Mouse (Mus musculus): ENCODE data around the gene Vmn2r86.
"Not testable (repeated sequence)": the region's sequence is repeated elsewhere in the genome, so short reads cannot be mapped to it uniquely, and the experiment has no call there.

The Vmn2r86 gene

DNA sequence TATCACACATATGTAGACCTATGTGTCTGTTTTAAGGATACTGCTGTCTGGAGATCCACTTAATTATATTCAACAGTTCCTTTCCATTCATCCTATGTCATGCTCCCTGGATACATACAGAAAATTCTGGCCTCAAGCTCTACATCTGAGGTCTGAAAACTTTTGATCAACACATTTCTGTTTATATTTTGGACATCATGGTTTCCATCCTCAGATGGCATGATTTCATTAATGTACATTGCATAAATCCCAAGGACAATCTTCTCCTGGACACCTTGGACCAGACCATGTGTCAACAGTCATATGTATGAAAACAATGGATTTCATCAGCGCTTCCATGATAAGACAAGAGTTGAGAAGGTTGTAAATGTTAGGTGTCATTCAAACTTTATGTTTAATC, at the start of gene Vmn2r86:
TSS of gene Vmn2r86 (minus strand) at position 101 of the 400 bp plus-strand sequence.
- not testable (repeated sequence) for DNase-seq (ENCODE audit: low read depth, low spot score)

DNA sequence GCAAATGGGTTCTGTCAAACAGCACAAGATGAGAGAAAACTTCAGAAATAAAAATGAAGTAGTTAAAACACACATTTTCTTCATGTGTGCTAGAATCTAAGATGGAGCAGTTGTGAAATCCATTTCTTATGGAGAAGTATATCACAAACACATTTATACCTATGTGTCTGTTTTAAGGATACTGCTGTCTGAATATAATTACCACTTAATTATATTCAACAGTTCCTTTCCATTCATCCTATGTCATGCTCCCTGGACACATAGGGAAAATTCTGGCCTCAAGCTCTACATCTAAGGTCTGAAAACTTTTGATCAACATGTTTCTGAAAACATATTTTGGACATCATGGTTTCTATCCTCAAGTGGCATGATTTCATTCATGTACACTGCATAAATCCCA, 41.4 kb upstream of the Vmn2r86 start, which contains the start of gene Vmn2r87:
TSS of gene Vmn2r87 (minus strand) at position 101 of the 400 bp plus-strand sequence.
- no peak for DNase-seq (ENCODE audit: low read depth, low spot score)

DNA sequence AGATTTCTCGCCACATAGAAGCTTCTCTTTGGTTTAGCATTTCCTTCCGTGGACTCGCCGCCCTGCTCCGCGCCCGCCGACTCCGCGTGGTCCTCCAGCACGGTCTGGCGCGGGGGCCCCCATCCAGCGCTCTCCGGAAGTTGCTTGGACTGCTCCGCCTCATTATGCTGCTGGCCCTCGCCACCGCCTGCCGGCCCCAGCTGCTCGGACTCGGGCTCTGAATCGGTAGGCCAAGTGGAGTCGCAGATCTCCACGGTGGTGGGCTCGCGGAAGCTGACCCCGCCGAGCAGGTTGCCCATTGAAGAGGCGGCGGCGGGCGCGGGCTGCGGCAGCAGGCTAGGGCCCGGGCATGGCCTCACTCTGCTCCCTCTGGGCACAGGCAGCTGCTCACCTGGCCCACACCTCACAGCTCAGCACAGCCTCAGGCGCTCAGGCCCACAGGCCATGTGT, 14.5 kb upstream of the Vmn2r86 start:
- peak; percentile 45 for DNase-seq (ENCODE audit: low read depth, low spot score)

DNA sequence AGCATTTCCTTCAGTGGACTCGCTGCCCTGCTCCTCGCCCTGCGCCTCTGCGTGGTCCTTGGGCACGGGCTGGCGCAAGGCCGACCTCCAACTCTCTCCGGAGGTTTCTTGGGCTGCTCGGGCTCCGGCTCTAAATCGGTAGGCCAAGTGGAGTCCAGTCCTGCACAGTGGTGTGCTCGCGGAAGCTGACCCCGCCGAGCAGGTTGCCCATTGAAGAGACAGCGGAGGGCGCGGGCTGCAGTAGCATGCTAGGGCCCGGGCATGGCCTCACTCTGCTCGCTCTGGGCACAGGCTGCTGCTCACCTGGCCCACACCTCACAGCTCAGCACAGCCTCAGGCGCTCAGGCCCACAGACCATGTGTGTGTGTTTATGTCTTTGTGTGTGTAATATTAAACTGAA, 11.1 kb downstream of the Vmn2r86 start:
- DNase-seq (ENCODE audit: low read depth, low spot score): no peak

DNA sequence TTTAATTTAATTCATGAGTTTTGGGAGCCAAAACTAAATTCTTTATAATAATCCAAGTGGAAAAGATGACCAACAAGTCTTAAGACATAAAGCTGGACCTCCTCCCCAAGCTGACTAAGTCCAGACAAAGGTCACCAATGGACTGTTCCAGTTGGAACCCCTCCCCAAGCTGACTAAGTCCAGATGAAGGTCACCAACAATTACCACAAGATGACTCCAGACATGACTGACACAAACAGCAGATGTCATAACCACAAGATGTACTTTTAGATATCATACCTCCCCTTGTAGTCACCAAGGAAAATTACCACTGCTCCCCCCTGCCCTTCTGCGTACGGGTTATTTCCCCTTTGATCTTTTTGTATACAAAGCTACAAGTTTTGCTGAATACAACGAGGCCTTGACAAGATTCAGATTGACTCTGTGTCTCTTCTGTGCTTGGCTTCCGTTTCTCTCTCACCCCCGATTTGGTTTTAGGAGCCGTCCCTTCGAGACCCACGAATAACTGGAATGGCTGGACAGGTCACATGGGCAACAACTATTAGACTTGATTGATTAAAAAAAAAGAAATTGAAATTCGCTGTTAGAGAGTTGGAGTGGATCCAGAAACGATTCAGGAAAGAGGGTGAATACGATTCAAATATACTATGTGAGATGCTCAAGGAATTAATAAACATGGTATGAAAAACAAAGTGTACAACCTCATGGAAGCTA, 21.5 kb downstream of the Vmn2r86 start:
- not testable (repeated sequence) for DNase-seq (ENCODE audit: low read depth, low spot score)

DNA sequence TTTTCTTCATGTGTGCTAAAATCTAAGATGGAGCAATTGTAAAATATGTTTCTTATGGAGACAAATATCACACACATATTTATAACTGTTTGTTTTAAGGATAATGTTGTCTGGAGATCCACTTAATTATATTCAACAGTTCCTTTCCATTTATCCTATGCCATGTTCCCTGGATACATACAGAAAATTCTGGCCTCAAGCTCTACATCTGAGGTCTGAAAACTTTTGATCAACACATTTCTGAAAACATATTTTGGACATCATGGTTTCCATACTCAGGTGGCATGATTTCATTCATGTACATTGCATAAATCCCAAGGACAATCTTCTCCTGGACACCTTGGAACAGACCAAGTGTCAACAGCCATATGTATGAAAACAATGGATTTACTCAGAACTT, 26.2 kb downstream of the Vmn2r86 start, which contains the start of gene Vmn2r85:
TSS of gene Vmn2r85 (minus strand) at position 101 of the 400 bp plus-strand sequence.
- DNase-seq (ENCODE audit: low read depth, low spot score): not testable (repeated sequence)

DNA sequence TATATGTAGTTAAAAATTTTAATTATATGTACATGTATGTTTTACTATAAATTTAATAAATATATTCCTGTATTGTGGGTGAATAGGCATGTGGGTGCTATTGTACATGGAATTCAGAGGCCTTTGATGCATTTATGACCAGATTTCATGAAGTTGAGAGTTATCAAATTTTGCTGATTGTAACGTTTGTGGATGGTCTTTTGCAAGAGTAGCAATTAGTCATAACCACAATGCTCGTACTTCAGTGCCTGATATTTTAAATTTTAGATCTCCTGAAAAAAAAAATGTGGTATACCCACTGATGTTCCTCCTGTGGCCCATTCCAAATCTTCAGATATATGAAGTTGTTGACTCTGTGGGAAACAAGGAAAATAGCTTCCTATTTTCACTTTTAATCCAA, 33.5 kb downstream of the Vmn2r86 start:
- not testable (repeated sequence) for DNase-seq (ENCODE audit: low read depth, low spot score)

DNA sequence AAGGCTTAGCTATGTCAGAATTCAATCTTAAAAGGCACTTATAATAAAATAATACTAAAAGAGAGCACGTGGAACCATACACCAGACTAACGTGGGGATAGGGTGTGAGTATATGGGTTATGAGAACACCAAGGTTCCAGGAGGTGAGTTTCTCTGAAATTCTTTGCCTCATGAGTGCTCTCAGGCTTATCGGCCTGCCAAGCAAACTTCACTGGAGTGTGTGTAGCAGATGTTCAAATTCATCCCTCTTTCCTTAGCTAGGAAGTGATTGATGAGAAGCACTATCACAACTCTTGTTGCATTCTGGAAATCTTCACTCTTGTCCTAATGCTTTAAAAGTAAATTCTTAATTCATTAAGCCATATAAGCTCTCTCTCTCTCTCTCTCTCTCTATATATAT, 35.4 kb downstream of the Vmn2r86 start:
- no peak for DNase-seq (ENCODE audit: low read depth, low spot score)

DNA sequence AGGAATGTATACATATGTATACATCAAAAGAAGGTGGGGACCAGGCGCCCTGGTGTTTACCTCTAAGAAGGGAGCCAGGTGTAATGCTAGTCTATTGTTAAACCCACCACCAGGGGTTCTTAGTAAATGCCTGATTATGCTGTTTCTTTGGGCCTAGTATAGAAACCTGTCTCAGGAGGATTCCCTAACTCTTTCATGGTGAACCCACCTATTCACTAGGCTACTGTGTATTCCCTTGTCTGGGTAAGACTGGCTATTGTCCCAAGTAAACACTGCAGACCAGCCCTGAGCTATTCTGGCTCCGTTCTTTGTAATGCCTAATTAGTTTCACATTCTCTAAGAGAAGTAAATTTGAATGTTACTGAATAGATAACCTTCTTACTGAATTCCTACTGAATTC, 35.9 kb downstream of the Vmn2r86 start:
- DNase-seq (ENCODE audit: low read depth, low spot score): not testable (repeated sequence)

DNA sequence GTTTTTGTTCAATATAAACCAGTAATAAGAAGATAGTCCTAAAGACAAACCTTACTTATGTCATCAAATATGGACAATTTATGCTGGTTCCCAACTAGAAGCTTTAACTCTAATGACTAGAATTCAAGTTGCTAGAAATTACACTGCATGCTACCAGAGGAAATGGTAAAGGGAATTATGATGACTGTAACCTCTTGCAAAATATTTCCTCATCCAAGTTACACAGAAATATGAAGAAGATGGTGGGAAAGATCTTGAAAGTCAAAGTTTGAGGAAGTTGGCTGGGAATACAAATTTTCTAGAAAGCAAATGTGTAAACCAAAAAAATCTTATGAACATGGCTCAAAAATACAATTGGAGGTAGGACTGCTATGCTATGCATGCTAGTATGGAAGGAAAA, 39.5 kb downstream of the Vmn2r86 start:
- DNase-seq (ENCODE audit: low read depth, low spot score): not testable (repeated sequence)

DNA sequence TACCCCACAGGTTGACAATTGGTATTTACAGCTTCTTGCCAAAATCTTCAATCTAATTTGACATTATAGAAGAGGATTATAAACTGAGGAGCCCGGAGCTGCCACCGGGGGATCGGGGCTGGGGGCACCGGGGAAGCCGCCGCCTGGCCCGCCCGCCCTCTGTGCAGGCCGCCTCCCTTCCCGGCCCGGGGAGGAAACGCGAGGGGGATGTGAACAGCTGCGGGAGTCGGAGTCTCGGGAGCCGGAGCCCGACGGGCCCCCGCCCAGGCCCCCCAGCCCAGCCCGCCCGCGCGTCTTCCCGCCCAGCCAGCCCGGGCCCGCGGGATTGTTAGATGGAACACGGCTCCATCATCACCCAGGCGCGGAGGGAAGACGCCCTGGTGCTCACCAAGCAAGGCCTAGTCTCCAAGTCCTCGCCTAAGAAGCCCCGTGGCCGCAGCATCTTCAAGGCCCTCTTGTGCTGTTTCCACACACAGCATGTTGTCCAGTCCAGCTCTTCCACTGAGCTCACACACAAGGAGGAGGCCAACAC, 43.6 kb downstream of the Vmn2r86 start:
- not testable (repeated sequence) for DNase-seq (ENCODE audit: low read depth, low spot score)

DNA sequence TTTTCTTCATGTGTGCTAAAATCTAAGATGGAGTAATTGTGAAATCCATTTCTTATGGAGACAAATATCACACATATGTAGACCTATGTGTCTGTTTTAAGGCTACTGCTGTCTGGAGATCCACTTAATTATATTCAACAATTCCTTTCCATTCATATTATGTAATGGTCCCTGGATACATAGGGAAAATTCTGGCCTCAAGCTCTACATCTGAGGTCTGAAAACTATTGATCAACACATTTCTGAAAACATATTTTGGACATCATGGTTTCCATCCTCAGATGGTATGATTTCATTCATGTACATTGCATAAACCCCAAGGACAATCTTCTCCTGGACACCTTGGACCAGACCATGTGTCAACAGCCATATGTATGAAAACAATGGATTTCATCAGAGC, 61.6 kb downstream of the Vmn2r86 start, which contains the start of gene Vmn2r84:
TSS of gene Vmn2r84 (minus strand) at position 101 of the 400 bp plus-strand sequence.
- no peak for DNase-seq (ENCODE audit: low read depth, low spot score)

All from embryo, embryonic 11.5 days (tissue).